Mouse (Mus musculus) MN1 (cell line): ENCODE data around the gene Psmb5.
A peak's percentile ranks its signal among the peaks of the same experiment; 100 is the strongest.

Source experiments
- DNase-seq: peaks from one replicate; pipeline ENCODE4 v3.0.0-alpha.2; 2016; ENCODE audit warnings: low spot score

Psmb5 gene

DNA sequence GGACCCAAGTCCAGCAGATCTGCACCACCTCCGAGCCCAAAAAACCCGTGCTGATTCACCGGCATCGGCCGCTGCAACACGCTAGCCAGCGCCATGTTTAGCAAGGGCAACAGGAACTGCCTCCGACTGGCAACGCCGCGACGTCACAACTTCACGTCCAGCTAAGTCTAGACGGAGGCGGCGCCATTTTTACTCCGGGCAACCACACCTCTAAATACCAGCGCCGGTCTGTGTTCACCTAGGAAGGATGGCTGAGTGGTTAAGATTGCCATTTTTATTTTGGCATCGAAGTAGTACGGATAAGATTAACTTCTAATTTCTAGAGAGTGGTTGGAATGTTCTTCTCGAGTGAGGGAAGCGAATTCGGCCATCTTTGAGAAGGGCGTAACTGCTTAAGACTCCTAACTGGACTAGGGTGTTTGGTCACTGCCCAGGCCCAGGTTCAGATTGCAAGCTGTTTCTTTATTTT is at the start of gene Psmb5:
Psmb5 (minus strand) TSS at position 126 of the 469 bp plus-strand sequence.
- peak; percentile 92 for DNase-seq

DNA sequence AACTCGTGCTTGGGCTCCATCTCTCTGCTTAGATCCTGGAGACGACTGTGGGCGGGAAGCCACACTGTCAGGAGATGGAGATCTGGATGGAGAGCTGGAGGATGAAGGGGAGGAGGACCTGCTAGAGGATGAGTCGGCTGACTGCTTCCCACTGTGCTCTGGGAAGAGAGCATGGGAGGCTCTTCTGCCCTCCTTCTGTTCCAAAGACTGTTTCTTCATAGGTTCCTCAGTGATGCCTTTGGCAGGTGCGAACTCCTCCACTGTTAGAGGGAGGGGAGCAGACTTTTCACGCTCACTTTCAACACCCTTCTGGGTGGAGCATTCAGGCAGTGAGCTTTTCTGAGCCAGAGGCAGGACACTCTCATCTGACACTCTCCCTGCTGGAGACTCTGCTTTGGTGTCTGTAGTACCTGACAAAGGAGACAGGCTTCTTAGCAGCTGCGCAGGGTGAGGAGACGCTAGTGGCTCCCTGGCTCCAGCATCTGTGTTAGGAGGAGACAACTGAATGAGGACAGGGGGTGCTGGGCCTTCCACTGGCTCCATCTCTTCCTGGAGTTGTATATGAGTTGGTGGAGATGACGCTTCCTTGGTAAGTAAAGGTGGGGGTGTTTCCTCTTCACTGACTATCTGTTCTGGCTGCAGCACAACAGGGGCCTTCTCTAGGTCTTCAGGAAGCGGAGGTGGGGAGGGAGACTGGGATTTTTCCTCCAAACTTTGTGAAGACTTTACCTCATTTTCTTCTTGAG is 46.8 kb upstream of the Psmb5 start:
- no peak for DNase-seq

DNA sequence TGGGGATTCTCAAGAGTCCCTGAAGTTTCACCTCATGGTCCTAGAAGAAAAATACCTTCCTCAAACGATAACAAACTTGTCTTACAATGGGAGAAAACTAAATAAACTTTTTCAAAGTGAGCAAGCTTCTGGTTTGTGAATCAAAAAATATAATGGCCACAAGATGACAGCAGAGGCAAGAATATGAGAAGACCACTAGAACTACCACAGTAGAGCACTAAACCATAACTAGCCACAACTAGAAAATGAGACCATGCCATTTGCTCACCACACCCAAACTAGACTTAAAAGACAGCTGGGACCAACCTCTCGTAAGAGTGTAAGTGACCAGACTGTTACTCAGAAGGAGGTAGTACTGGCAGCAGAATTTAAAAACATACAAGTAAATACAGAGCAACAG is 42.2 kb upstream of the Psmb5 start:
- peak; percentile 52 for DNase-seq

GRCm38 (mm10) chr14:54653496-54653895 is 35.7 kb upstream of the Psmb5 start:
- DNase-seq: peak; percentile 90

GRCm38 (mm10) chr14:54652787-54653186 is 35.0 kb upstream of the Psmb5 start:
- no peak for DNase-seq

DNA sequence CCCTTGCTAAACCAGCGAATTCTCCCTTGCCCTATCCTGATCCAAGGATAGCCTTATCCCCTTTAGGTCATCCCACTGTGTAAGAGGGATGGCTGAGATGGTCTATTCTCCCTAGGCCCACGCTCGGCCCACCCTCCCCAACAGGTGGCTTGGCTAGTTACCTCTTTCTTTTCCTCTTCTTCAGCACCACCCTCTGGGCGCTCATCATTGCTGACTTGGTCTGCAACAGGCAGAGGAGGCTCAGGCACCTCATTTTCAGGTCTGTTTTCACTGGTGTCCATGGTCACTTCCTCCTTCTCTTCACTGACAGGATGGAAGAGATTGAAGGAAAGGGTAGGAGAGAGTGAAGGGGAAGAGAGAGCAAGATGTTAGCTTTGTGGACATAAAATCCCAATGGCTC is 33.7 kb upstream of the Psmb5 start:
- DNase-seq: no peak

DNA sequence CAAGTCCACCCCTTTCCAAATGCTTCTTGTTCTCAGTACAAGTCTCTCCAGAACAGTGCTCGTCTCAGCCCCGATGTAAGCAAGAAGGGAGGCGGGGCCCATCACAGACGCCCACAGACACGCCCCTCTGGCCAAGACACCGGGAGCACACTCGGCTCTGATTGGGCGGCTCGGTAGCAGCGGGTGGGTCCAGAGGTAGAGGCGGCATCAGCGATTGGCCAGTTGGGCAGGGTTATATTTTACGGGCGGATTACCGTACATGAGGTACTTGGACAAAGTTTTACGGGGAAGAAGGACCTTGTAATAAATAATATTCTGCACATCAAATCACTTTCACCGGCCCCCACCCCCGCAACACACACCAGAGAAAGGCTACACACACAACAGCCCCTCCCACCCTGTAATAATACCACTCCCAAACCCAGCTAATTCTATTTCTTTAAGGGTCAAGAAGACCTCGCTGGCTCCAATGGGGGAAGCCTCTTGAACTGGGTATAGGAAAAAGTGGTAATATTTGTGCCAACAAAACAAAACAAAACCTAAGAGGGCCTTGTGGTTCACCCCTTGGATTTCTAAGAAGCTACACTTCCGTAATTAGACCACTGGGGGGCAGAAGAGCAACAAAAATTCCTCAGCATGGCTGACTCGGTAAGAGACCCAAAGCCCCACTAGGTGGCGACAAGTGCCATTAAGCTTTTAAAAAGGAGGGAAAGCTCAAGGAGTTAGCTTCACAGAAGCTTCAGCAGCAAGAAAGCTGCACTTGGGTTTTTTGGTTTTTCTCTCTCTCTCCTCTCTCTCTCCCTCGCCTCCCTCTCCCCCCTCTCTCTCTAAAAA is 33.0 kb upstream of the Psmb5 start:
- peak; percentile 94 for DNase-seq

- DNase-seq: no peak
These were observed 30.1 kb upstream of the Psmb5 start for GRCm38 (mm10) chr14:54647900-54648299.

DNA sequence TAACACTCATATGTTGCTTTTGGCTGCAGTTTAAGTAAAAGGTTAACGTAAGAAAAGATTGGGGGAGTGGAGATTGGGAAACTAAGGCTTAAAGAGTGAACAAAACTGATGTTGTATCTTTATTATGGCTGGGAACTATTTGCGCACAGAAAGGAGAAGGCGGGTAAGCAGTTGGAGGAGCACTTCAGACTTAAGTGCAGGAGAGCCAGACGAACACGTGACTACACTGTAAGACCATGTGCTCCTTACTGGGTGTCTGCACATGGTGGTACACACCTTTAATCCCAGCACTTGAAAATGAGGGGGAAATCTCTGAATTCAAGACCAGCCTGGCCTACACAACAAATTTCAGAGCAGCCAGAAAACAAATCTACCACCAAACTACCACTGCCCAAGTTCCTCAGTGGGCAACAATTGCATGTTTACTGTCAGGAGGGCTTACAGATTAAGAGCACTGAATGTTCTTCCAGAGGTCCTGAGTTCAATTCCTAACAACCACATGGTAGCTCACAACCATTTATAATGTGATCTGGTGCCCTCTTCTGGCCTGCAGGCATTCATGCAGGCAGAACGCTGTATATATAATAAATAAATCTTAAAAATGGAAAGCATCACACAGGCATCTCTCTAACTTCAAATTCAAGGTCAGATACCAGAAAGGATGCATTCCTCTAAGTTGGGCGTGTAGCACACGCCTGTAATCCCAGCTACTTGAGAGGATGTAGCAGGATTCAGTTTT is 29.2 kb upstream of the Psmb5 start:
- no peak for DNase-seq

DNA sequence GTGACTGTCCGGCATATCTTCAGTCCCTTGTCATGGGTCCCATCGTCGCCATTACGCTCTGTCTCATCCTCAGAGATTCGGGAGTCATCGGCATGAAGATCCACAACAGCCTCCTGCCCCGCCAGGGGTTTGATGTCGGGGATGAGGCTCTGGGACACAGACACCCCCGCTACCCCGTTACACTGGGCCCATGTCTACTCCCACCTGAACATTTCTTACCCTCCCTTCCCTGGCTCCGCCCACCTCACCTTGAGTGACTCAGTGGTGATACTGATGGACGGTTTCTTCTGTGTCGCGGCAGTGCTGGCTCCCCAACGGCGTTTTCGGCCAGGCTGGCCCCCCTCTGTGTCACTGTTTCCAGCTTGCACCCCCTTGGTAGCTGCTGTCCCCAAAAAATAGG is 28.6 kb upstream of the Psmb5 start:
- no peak for DNase-seq

DNA sequence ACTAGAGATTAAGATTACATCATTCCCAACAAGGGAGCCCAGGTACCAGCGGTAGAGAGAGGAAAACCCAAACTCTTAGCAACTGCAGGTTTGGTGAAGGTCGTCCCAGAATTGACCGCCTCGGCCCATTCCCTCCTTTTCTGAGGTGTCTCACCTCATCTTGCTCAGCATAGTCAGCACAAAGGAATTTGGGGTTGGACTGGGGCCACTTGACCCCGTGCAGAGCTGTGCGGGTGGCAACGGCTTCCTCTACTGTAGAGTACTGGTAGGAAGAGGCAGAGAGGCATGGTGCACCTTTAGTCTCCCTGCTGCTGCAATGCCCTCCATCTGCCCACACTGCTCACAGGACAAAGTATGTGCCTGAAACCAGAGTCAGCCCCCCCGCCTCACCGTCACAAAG is 26.5 kb upstream of the Psmb5 start:
- DNase-seq: no peak

DNA sequence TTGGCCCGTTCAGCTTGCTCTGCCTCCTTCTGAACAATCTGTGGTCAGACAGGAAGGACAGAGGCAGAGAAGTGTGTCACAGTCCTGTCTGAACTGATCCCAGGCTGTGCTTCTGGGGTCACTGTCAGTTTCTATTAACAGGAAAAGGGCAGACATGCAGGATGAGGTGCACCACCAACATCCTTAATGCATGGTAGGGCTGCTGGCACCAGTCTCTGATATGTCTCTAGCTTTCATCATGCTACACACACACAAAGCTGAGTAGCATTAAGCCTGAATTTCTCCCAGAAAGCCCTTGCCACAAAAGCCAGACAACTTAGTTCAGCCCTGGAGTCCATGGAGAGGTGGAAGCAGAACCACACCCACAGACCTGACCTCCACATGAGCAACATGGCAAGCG is 25.2 kb upstream of the Psmb5 start:
- DNase-seq: peak; percentile 51

GRCm38 (mm10) chr14:54642224-54642944 is 24.6 kb upstream of the Psmb5 start:
- DNase-seq: no peak

GRCm38 (mm10) chr14:54641305-54641969 is 23.6 kb upstream of the Psmb5 start, which contains the start of gene Cdh24:
Gene Cdh24 (minus strand): TSS chr14:54641364.
- DNase-seq: peak; percentile 87

- DNase-seq: no peak
These were observed 23.1 kb upstream of the Psmb5 start, which contains the start of gene Gm17606 for GRCm38 (mm10) chr14:54640946-54641304. Gene Gm17606 (plus strand): TSS chr14:54640952.

- no peak for DNase-seq
These were observed 22.3 kb upstream of the Psmb5 start for GRCm38 (mm10) chr14:54640121-54640520.

DNA sequence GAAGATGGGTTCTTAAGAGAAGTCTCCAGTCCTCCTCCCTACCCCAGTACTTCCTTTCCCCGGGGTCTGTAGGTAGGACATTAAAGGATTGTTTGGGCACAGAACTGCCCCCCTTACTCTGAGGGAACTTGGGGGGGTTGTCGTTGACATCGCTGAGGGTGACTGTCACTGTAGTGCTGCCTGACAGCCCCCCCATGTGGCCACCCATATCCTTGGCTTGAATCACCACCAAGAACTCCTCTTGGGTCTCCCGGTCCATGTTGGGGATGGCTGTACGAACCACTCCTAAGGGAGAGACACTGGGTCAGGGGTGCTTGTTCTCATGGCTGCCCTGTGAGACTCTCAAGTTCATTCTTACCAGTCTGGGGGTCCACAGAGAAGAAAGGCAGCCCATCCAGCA is 20.4 kb upstream of the Psmb5 start:
- DNase-seq: no peak

GRCm38 (mm10) chr14:54636954-54637353 is 19.1 kb upstream of the Psmb5 start:
- peak; percentile 44 for DNase-seq

DNA sequence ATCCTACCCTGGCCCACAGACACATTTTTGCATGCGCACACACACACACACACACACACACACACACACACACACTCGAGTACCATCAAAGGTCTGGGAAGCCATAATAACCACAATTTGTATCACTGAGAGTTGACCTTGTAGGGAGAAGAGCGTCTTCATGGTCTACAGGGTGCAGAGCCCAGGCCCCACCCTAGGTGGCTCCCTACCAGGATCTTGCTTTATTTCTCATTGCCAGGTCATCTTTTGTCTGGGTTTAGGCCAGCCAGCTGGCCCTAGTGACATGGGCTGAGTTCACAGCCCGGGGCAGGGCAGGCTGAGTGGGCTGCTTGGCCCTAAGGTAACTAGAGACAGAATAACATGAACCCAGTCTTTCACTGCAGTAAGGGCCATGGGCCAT is 16.4 kb upstream of the Psmb5 start:
- DNase-seq: peak; percentile 27

- no peak for DNase-seq
These were observed 14.4 kb upstream of the Psmb5 start for GRCm38 (mm10) chr14:54632252-54632651.

DNA sequence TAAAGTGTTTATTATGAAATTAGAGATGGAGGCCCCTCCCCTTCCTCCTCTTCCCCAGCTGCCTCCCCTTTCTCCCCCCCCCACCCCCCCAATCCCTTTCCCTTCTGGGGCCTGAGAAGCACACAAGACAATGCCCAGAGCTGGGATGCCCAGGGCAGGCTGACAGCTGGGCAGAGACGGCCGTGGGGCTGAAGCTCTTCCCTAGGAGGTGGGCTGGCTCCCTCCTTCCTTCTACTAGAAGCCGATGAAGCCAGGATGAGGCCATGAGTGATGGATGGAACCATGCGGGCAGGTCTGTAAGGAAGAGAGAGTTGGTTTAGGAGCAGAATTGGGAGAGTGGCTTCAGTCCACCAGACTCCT is 13.4 kb upstream of the Psmb5 start:
- no peak for DNase-seq
